Mouse (Mus musculus) kidney, adult 11 months (tissue): Measurements from ENCODE around the gene Omd.
"Not testable (repeated sequence)": the region's sequence is repeated elsewhere in the genome, so short reads cannot be mapped to it uniquely, and the experiment has no call there.

Experiments used
- DNase-seq: peaks from one replicate; pipeline ENCODE4 v3.0.0; 2022

Gene Omd

DNA sequence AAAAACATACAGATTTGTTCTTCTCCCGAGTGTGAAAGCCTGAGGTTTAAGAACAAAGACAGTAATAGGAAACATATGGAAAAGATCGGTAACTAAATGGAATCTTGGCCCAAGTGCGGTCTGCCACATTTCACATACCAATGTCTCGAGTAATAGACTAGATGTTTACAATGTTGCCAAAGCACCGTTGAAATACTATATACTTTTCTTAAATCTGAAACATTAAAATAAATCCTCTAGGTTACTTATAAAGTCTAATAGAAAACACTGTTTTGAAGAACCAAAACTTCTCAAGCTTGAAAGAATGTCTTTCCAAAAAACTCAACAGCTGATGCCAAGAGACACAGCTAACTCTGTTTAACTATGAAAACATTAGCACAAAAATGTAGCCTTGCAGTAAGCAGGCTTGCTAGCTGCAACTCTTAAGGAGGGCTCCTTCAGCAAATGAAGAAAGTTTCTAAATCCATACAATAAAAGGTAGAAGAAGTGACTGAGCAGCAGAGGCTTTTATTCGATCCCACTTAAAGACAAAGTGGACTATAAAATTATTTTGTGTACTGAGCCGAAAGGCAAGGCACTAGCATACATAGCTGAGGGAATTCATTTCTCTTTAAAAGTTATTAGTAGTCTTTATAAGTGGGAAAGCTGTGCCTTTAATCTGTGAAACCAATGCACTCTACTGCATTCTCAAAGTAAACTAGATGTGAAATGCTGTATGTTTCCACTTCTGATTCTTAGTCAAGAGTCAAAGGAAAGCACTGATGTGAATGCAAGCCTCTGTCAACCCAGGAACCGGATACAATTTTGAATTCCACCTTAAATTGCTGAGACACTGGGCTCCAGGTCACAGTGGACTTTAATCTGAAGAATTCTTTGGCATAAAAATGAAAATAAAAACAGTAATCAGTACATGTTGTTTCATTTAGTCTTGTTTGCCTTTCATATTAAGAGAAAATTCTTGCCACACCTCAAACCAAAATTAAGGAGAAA, at the start of gene Omd:
TSS of gene Omd (plus strand) at position 922 of the 990 bp plus-strand sequence.
- peak; percentile 16 for DNase-seq

GRCm38 (mm10) chr13:49536946-49537345, 45.3 kb upstream of the Omd start:
- DNase-seq: no peak

- no peak for DNase-seq
These were observed 43.6 kb upstream of the Omd start for GRCm38 (mm10) chr13:49538693-49539092.

DNA sequence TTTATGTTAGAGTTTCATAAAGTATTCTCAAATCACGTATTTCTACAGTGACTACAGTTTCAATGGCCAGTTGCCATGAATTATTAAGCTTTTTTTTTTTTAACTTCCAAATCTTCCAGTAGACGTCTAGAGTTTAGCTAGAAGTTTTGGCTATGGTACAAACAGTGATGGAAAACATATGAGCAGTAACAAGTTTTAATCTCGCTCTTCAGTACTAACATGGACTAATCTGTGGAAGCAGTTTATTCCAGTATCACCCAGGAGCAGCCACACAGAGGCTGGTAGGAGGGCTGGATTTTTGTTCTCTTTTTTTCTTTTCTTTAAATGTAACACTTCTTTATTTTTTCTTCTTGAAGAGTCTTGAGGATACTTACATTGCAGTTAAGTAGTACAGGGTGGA, 38.0 kb upstream of the Omd start, which contains the start of gene Aspn:
TSS of gene Aspn (plus strand) at position 165 of the 400 bp plus-strand sequence.
- no peak for DNase-seq

DNA sequence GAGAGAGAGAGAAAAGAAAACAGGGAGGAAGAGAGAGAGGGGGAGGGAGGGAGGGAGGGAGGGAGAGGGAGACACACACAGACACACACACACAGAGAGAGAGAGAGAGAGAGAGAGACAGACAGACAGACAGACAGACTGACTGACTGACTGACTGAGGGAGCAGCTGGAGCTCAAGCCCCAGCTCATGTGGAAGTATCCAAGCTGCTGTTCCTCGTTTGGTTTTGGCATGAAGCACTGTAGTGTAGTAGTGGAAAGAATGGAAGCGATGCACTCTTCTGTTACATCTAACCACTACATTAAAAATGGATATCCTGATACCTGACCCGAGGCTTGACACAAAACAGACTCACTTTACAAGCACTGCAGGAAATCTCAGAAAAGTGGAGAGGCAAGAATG, 36.6 kb upstream of the Omd start:
- DNase-seq: no peak

GRCm38 (mm10) chr13:49546517-49546916, 35.7 kb upstream of the Omd start:
- DNase-seq: peak; percentile 9

DNA sequence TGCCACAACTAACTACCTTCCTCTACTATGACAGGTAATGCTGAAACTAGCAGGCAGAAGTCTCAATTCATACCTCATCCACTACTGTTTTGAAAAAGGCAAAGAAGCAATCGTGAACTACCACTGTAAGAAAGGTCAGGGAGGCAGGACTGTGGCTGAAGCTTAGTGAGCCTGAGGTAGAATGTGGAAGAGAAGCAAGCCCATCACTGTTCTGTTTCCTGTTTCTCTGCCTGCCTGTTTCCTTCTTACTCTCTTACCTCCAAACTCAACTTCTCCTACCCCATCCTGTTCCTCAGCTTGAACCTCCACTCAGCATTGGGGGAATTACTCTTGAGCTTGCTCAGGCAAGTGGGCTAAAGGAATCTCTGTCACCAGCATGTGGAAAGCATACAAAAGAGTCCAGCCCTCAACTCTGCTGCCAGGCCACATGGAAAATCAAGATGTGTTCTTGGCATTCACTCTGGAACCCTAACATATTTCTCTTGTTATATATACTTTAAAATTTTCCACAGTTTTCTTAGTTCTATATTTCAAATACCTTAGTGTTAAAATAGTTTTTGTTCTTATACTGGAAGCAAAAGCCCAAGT, 34.6 kb upstream of the Omd start:
- DNase-seq: no peak

DNA sequence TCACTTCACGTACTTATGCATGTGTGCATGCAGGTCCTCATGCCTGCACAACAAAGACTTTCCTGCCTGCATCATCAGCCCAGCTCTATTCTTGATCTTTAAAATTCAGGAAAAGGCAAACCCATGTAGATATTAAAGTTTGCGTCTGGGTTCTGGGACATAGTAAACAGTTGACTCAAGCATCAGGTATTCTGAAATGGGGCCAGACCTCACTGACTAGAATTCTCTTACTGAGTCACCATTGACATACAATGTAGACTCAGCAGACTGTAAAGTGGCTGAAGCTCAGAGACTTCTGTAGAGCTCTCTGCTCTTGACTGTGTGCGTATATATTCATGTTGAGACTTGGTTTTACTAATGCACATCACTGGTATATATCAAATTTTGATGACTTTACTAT, 32.6 kb upstream of the Omd start:
- no peak for DNase-seq

DNA sequence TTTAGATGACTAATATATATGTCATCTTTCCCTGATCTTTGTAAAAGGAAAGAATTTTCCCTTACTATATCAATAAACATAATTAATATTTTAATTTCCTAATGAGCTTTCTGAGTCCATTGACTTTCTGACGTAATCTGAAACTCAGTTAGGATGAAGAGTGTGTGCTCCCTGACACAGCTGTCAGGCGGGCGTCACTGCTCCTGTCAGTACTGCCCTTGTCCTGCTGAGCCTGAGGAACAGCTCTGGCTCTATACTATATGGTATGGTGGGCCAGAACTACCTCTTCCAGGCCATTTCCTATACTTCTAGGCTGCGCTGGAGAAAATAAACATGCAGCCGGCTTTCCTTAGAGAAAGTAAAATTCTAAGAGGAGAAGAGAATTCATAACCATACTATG, 27.7 kb upstream of the Omd start:
- DNase-seq: no peak

GRCm38 (mm10) chr13:49556203-49556602, 26.1 kb upstream of the Omd start:
- no peak for DNase-seq

DNA sequence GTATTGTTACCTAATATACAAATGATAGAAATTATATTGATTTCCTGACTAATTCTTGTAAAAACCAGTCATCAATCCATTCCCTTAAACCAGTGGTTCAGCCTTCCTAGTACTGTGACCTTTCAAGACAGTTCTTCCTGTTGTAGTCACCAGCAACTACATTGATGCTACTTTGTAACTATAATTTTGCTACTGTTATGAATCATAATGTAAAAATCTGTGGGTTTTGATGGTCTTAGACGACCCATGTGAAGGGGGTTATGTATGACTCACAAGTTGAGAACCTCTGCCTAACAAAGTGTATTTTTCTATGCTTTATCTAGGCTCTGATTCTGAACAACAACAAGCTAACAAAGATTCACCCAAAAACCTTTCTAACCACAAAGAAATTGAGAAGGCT, 25.3 kb upstream of the Omd start:
- no peak for DNase-seq

DNA sequence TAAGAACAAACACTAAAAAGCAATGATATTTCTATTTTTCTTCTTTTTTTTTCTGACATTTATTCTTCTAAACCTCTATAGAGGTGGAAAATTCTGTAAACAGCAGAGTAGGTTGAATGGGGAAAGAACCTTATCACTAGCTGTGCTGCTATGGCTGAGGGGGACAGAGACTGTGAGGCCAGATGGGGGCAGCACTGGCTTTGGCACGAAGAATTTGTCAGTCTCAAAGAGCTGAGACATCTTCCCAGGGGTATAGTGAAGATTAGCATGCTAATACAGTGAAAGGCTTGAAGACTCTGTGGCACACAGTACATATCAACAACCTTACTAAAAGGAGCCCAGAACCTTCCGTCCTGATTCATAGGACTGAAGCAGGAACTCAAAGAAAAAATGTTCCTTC, 23.1 kb upstream of the Omd start:
- peak; percentile 38 for DNase-seq

GRCm38 (mm10) chr13:49560886-49561285, 21.4 kb upstream of the Omd start:
- no peak for DNase-seq

- DNase-seq: no peak
These were observed 17.9 kb upstream of the Omd start for GRCm38 (mm10) chr13:49564347-49564746.

DNA sequence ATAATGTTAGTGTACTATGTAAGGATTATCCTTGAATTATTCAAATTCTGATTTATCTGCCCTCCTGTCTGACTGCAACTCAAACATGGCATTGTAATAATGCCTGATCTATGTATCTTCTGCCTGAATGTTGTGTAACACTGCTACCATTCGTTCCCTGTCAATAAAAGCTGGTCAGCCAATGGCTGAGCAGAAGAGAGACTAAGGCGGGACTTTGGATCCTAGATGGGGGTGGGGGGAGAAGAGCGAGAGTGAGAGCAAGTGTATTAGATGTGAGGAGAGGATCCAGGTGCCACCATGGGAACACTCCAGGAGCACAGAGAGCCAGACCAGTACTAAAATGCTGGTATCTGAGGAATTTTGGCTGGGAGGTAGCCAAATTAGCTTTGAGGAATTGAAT, 11.9 kb upstream of the Omd start:
- no peak for DNase-seq

- no peak for DNase-seq
These were observed 10.8 kb upstream of the Omd start for GRCm38 (mm10) chr13:49571418-49571817.

DNA sequence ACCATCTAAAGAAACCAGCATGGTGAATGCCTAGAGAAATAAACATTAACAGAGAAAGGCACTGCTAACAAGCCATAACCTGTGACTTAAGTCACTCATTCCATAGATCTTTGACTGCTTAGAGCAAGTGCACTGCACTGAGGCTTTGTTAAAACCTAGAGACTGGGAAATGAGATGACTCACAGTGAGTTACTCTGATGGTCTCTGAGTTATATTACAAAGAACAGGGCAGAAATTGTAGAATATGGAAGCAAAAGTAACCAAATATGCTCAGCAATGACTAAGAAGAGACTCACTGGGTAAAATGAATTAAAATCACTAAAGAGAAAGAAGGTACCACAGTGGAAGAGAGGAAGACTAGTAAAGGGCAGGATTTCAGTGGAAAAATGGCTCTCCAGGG, 1.6 kb downstream of the Omd start:
- no peak for DNase-seq

DNA sequence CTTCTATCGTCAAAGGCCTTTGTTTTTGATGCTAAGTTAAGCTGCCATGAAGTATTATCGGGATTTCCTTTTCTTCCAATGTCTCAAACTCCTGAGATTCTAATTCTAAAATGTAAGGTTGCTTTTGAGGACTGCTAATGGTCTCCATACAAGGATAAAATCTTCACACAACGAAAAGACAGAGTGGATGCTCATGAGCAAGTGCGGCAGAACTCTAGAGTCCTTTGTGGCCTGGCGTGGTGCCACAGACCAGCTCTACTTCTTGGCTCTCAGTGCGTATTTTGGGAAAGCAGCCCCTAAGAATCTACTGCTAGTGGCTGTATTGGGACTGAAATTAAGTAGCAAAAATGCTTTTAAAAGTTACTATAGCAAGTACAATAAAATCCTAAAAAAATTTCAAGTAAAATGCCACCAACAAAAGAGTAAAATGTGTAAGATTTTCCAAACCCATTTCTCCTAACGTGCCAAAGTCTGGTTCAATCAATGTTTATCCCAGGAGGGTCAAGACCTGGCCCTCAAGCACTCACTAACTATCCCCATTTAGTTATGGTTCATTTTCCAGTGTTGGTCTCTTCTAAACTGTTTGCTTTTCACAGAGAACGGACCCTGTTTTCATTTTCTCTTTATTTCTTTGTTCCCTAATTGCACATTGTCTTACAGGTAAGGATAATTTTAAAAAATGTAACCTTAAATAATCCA, 2.2 kb downstream of the Omd start:
- no peak for DNase-seq

DNA sequence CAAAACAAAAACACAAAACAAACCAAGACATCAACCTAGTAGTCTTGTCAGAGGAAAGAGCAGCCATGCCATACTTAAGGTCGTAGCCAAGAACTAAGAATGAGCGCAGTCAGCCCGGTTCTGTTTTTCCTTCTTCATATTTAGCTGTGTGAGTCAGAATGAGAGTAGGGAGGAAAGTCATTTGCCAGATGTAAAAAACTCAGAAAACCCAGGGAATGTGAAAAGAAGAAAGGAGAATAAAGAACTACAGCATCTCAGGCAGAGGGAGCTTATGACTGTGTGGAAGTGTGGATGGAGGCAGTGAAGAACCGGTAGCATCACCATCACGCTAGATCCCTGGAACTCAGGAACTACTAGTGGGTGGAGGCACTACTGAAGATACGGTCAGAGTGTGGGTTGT, 3.8 kb downstream of the Omd start:
- no peak for DNase-seq

DNA sequence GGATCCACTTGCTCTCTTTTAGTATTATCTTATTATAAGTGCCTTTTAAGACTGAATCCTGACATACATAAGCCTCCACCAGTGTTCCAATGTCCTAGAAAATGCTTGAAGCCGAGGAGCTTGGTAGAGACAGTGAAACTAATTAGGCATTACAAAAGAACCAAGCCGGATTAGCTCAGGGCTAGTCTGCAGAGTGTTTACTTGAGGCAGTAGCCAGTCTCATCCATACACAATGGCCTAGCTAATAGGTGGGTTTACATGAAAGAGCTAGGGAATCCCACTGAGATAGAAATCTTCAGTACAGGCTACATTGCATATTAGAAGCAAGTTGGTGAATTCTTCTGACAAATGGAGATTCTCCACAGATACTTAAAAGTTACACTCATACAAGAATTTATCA, 20.3 kb downstream of the Omd start:
- DNase-seq: not testable (repeated sequence)

- DNase-seq: no peak
These were observed 21.3 kb downstream of the Omd start for GRCm38 (mm10) chr13:49603603-49604002.

GRCm38 (mm10) chr13:49607714-49608113, 25.5 kb downstream of the Omd start, which contains the start of gene Ogn:
Ogn (plus strand) TSS chr13:49608046.
- peak; percentile 24 for DNase-seq

GRCm38 (mm10) chr13:49608589-49609322, 26.5 kb downstream of the Omd start:
- no peak for DNase-seq
